Mouse (Mus musculus): ENCODE results near the gene Atp9a. TPM values are rescaled to one million over a fixed set of nuclear protein-coding genes. Genes with fewer than 3 reads are reported as not detected.

Gene Atp9a
- polyA plus RNA-seq, 1 experiment from 2014 or later: 143 TPM

- Histone ChIP-seq H3K4me2 (no peak overlapping the region), H3K9ac (replicated peaks) (no peak overlapping the region), H3K27ac (replicated peaks) (no peak overlapping the region), H3K9me3 (replicated peaks) (no peaks in the 10 kb centered on the region), H3K4me1 (0 out of 2 replicates have a peak, but pooled peaks cover 4% of the 10 kb centered on the region), H3K27me3 (replicated peaks) (no peaks in the 10 kb centered on the region), H3K4me3 (replicated peaks) (no peak overlapping the region), H3K36me3 (peaks cover 58% of the 10 kb centered on the region)
- 56% methylated on average over 9 of the region's 9 CpGs for WGBS
- no peak for ATAC-seq (ENCODE audit: low FRiP score)
Measured at GRCm38 (mm10) chr2:168707766-168708165, 34.4 kb downstream of the Atp9a start.

GRCm38 (mm10) chr2:168702266-168702665, 39.9 kb downstream of the Atp9a start:
- no peaks in the 10 kb centered on the region for H3K27me3 ChIP-seq (replicated peaks)
- peaks cover 76% of the 10 kb centered on the region for H3K36me3 ChIP-seq
- no peaks in the 10 kb centered on the region for H3K4me1 ChIP-seq
- ATAC-seq (ENCODE audit: low FRiP score): peak; percentile 47; the same call in 1 of the 2 replicates
- H3K4me2 ChIP-seq: no peak overlapping the region
- H3K9me3 ChIP-seq (replicated peaks): no peaks in the 10 kb centered on the region
- H3K27ac ChIP-seq (replicated peaks): peak overlapping the region; percentile 66
- 23% methylated on average over 13 of the region's 13 CpGs for WGBS
- H3K4me3 ChIP-seq (replicated peaks): no peak overlapping the region
- H3K9ac ChIP-seq (replicated peaks): no peak overlapping the region

GRCm38 (mm10) chr2:168695027-168695403, 47.2 kb downstream of the Atp9a start:
- H3K4me2 ChIP-seq: no peak overlapping the region
- 80% methylated on average over 7 of the region's 7 CpGs for WGBS
- H3K4me3 ChIP-seq (replicated peaks): no peak overlapping the region
- peaks cover 10% of the 10 kb centered on the region; the same call in 1 of the 2 replicates for H3K4me1 ChIP-seq
- no peaks in the 10 kb centered on the region for H3K9me3 ChIP-seq (replicated peaks)
- H3K27me3 ChIP-seq (replicated peaks): no peaks in the 10 kb centered on the region
- peaks cover 32% of the 10 kb centered on the region for H3K36me3 ChIP-seq
- ATAC-seq (ENCODE audit: low FRiP score): no peak
- H3K27ac ChIP-seq (replicated peaks): 0 out of 2 replicates have a peak overlapping the region, but pooled peaks have one; percentile 33
- H3K9ac ChIP-seq (replicated peaks): no peak overlapping the region

GRCm38 (mm10) chr2:168694379-168695026, 47.7 kb downstream of the Atp9a start:
- H3K4me3 ChIP-seq (replicated peaks): no peak overlapping the region
- H3K4me1 ChIP-seq: peaks cover 10% of the 10 kb centered on the region; the same call in 1 of the 2 replicates
- 7% methylated on average over 27 of the region's 27 CpGs for WGBS
- no peak for ATAC-seq (ENCODE audit: low FRiP score)
- H3K9ac ChIP-seq (replicated peaks): no peak overlapping the region
- no peaks in the 10 kb centered on the region for H3K27me3 ChIP-seq (replicated peaks)
- H3K9me3 ChIP-seq (replicated peaks): no peaks in the 10 kb centered on the region
- no peak overlapping the region for H3K4me2 ChIP-seq
- H3K36me3 ChIP-seq: peaks cover 29% of the 10 kb centered on the region
- H3K27ac ChIP-seq (replicated peaks): 0 out of 2 replicates have a peak overlapping the region, but pooled peaks have one; percentile 33

GRCm38 (mm10) chr2:168691774-168692173, 50.4 kb downstream of the Atp9a start:
- no peak overlapping the region for H3K4me2 ChIP-seq
- H3K9me3 ChIP-seq (replicated peaks): no peaks in the 10 kb centered on the region
- no peak for ATAC-seq (ENCODE audit: low FRiP score)
- H3K36me3 ChIP-seq: peaks cover 36% of the 10 kb centered on the region
- no peaks in the 10 kb centered on the region for H3K27me3 ChIP-seq (replicated peaks)
- H3K4me3 ChIP-seq (replicated peaks): no peak overlapping the region
- 48% methylated on average over 6 of the region's 6 CpGs for WGBS
- H3K9ac ChIP-seq (replicated peaks): no peak overlapping the region
- no peak overlapping the region for H3K27ac ChIP-seq (replicated peaks)
- peaks cover 10% of the 10 kb centered on the region; the same call in 1 of the 2 replicates for H3K4me1 ChIP-seq

GRCm38 (mm10) chr2:168687326-168687725, 54.9 kb downstream of the Atp9a start:
- no peak for ATAC-seq (ENCODE audit: low FRiP score)
- H3K27ac ChIP-seq (replicated peaks): no peak overlapping the region
- no peak overlapping the region for H3K9ac ChIP-seq (replicated peaks)
- peaks cover 13% of the 10 kb centered on the region; the same call in 1 of the 2 replicates for H3K4me1 ChIP-seq
- no peak overlapping the region for H3K4me3 ChIP-seq (replicated peaks)
- no peak overlapping the region for H3K4me2 ChIP-seq
- no peaks in the 10 kb centered on the region for H3K9me3 ChIP-seq (replicated peaks)
- no peaks in the 10 kb centered on the region for H3K27me3 ChIP-seq (replicated peaks)
- peaks cover 35% of the 10 kb centered on the region for H3K36me3 ChIP-seq
- WGBS: 79% methylated on average over 12 of the region's 12 CpGs

GRCm38 (mm10) chr2:168685909-168686308, 56.3 kb downstream of the Atp9a start:
- Histone ChIP-seq H3K27ac (replicated peaks) (no peak overlapping the region), H3K4me1 (peaks cover 13% of the 10 kb centered on the region; the same call in 1 of the 2 replicates), H3K9ac (replicated peaks) (no peak overlapping the region), H3K4me2 (no peak overlapping the region), H3K4me3 (replicated peaks) (no peak overlapping the region), H3K9me3 (replicated peaks) (no peaks in the 10 kb centered on the region), H3K36me3 (peaks cover 48% of the 10 kb centered on the region), H3K27me3 (replicated peaks) (no peaks in the 10 kb centered on the region)
- ATAC-seq (ENCODE audit: low FRiP score): no peak
- 95% methylated on average over 9 of the region's 9 CpGs for WGBS

GRCm38 (mm10) chr2:168684695-168685094, 57.5 kb downstream of the Atp9a start:
- Histone ChIP-seq H3K36me3 (peaks cover 52% of the 10 kb centered on the region), H3K4me1 (peaks cover 15% of the 10 kb centered on the region), H3K27ac (replicated peaks) (0 out of 2 replicates have a peak overlapping the region, but pooled peaks have one; percentile 45)

GRCm38 (mm10) chr2:168683520-168684150, 58.6 kb downstream of the Atp9a start:
- no peak overlapping the region for H3K9ac ChIP-seq (replicated peaks)
- no peaks in the 10 kb centered on the region for H3K27me3 ChIP-seq (replicated peaks)
- no peaks in the 10 kb centered on the region for H3K9me3 ChIP-seq (replicated peaks)
- 0 out of 2 replicates have a peak overlapping the region, but pooled peaks have one; percentile 3 for H3K27ac ChIP-seq (replicated peaks)
- no peak overlapping the region for H3K4me2 ChIP-seq
- peaks cover 25% of the 10 kb centered on the region for H3K4me1 ChIP-seq
- ATAC-seq (ENCODE audit: low FRiP score): no peak
- no peak overlapping the region for H3K4me3 ChIP-seq (replicated peaks)
- WGBS: 60% methylated on average over 15 of the region's 15 CpGs
- H3K36me3 ChIP-seq: peaks cover 47% of the 10 kb centered on the region

More at GRCm38 (mm10) chr2:168684695-168685094, 57.5 kb downstream of the Atp9a start:
- Histone ChIP-seq H3K9ac (replicated peaks) (no peak overlapping the region), H3K4me3 (replicated peaks) (no peak overlapping the region), H3K27me3 (replicated peaks) (no peaks in the 10 kb centered on the region), H3K4me2 (no peak overlapping the region), H3K9me3 (replicated peaks) (no peaks in the 10 kb centered on the region)
- WGBS: 67% methylated on average over 3 of the region's 3 CpGs
- ATAC-seq (ENCODE audit: low FRiP score): no peak

- no peaks in the 10 kb centered on the region for H3K27me3 ChIP-seq (replicated peaks)
- peaks cover 33% of the 10 kb centered on the region for H3K4me1 ChIP-seq
- WGBS: 91% methylated on average over 2 of the region's 2 CpGs
- no peak overlapping the region for H3K9ac ChIP-seq (replicated peaks)
- H3K4me3 ChIP-seq (replicated peaks): no peak overlapping the region
- H3K4me2 ChIP-seq: no peak overlapping the region
- H3K36me3 ChIP-seq: peaks cover 44% of the 10 kb centered on the region
- H3K9me3 ChIP-seq (replicated peaks): no peaks in the 10 kb centered on the region
- no peak overlapping the region for H3K27ac ChIP-seq (replicated peaks)
- ATAC-seq (ENCODE audit: low FRiP score): no peak
Measured at GRCm38 (mm10) chr2:168682721-168683120, 59.5 kb downstream of the Atp9a start.

- Histone ChIP-seq H3K9me3 (replicated peaks) (no peaks in the 10 kb centered on the region), H3K27me3 (replicated peaks) (no peaks in the 10 kb centered on the region), H3K4me3 (replicated peaks) (no peak overlapping the region), H3K9ac (replicated peaks) (no peak overlapping the region), H3K36me3 (peaks cover 36% of the 10 kb centered on the region), H3K4me2 (no peak overlapping the region), H3K27ac (replicated peaks) (no peak overlapping the region), H3K4me1 (peaks cover 35% of the 10 kb centered on the region)
- ATAC-seq (ENCODE audit: low FRiP score): no peak
- 94% methylated on average over 9 of the region's 9 CpGs for WGBS
Measured at GRCm38 (mm10) chr2:168681531-168681930, 60.7 kb downstream of the Atp9a start.

Measured in neural tube, embryonic 15.5 days (tissue).